Mouse (Mus musculus) brain, embryonic 14.5 days (tissue): ENCODE measurements around the gene Cdiptos.

Experiments
- CTCF ChIP-seq: fragments of 200-500 bp; IDR thresholded peaks from 2 replicates; pipeline ENCODE4 v1.5.1; 2012; ENCODE audit warnings: inconsistent platforms, mild to moderate bottlenecking, moderate library complexity, borderline replicate concordance; ENCODE audit not compliant: insufficient read depth, insufficient read length; ENCODE audit errors: extremely low read depth
- POLR2A ChIP-seq: fragments of 200-500 bp; IDR thresholded peaks from 2 replicates; pipeline ENCODE4 v1.6.1; 2012; ENCODE audit warnings: mild to moderate bottlenecking, inconsistent platforms, borderline replicate concordance; ENCODE audit not compliant: poor library complexity, insufficient read depth, insufficient read length, severe bottlenecking; ENCODE audit errors: extremely low read depth

- TF ChIP-seq POLR2A: no peak
- no peak for TF ChIP-seq CTCF
Measured at GRCm38 (mm10) chr7:127012845-127013244, 36.9 kb upstream of the Cdiptos start.
